Mouse (Mus musculus) gastrocnemius, postnatal 36 days (tissue): ENCODE results near the gene Shisa9. TPM values are rescaled to one million over a fixed set of nuclear protein-coding genes. Genes with fewer than 3 reads are reported as not detected.

Experiments used
- DNase-seq, 2 experiments: peaks; one replicate each; pipeline ENCODE4 v3.0.0; 2022
- intact Hi-C: fragments of 180-260 bp; cut with DNase I; formaldehyde crosslinking; loops from one replicate; pipeline ENCODE4 v1.15.1; 2025
- total RNA-seq, 2 experiments: library from RNA; stranded (reverse); gene quantifications; 2 replicates each; pipeline ENCODE4 v1.2.3; 2021

Gene Shisa9
- total RNA-seq, 2 experiments from 2014 or later, result not detected

DNA sequence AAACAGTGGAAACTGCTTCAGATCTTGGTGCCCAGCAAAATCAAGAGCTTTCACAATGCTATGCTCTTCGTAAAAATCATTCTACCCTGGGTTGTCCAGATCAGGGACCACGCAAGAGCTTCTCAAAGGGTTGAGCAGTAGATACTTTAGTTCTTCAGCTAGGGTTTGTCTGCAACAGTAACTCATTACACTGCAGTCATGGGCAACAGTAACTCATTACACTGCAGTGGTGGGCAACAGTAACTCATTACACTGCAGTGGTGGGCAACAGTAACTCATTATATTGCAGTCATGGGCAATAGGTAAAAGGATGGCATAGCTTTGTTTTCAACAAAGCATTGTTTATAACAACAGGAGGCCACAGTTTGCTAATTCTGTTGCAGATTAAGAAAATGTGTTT lies 281.9 kb downstream of the Shisa9 start:
- intact Hi-C loops, result no loop called here
- DNase-seq, result no peak

- DNase-seq, result no peak
- intact Hi-C loops, result no loop called here
Observed at GRCm38 (mm10) chr16:12300523-12300922, 316.6 kb downstream of the Shisa9 start.

DNA sequence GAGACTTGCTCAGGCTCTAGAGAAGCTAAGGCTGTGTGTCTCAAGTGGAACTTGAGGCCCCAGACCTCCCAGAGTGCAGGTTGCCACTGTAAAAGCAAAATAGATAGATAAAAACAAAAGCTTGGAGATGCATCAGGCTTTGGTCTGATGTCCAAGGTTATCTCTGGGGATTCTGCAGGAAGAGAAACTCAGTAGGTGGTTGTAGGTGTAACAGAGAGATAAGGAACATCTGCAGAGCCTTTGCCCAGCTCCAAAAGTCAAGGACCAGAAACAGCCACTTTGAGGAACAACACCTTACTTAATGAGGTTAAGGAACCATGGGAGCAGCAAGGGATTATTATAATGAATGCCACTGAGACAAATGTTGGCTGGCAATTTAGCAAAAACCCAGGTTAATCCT lies 319.5 kb downstream of the Shisa9 start:
- DNase-seq, result no peak
- intact Hi-C loops, result no loop called here

DNA sequence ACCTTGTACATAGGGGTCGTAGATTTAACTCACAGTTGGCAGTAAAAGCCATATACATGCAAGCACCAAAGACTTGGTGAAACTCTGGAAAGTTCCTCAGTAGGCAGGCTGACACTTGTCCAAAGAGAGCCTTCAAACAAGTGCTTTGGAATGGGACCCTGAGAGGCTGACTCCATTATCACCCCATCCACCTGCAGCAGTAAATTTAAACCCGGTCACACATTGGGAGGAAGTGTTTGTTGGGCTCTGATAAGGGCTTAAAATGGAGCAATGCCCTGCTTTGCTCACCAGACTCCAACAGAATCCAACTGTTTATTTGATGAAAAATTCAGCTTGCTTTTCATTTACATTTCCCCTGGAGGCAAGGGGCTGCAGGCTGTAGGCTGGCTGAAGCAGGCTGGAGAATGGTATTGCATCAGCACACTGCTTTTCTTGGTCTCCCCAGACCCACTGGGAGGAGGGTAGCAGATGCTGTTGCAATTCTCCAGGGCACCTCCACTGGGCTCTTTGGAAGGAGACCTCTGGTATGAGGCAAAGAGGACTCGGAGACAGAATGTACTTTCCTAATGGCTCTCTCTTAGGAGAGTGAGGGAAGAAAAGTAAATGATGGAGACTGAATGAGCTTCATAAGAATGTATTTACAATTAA lies 323.5 kb downstream of the Shisa9 start:
- intact Hi-C loops, result no loop called here
- DNase-seq, result no peak

- intact Hi-C loops, result no loop called here
Observed at GRCm38 (mm10) chr16:12309826-12310225, 325.9 kb downstream of the Shisa9 start.

DNA sequence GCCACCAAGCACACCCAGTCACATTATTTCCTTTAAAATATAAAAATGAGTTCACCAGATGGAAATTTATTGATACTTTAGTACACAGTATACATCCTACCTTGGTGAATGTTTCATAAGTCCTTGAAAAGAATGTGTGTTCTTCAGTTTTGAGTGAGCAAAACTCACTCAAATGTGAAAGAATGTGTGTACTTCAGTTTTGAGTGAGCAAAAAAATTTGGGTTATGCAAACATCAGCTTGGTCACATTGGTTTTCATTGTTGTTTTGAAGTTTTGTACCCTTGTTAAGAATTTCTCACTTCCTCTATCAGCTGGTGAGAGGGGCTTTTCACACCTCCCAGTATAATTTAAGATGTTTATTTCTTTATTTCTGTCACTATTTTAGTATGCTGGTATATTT lies 331.7 kb downstream of the Shisa9 start:
- intact Hi-C loops, result no loop called here
- DNase-seq, result no peak

More at GRCm38 (mm10) chr16:12309826-12310225, 325.9 kb downstream of the Shisa9 start:
- no peak for DNase-seq

Other genes with a start within 250 kb of the Shisa9 start
- 10 to 100 TPM; 32.0 to 36.7 TPM for gene Cpped1, start 74.7 kb upstream of the Shisa9 start, total RNA-seq